Mouse (Mus musculus): ENCODE measurements around the gene Fam192a.

Fam192a gene

GRCm38 (mm10) chr8:94532525-94532872, 69.3 kb downstream of the Fam192a start:
- DNase-seq (ENCODE audit: extremely low spot score) = no peak

GRCm38 (mm10) chr8:94532000-94532399, 69.8 kb downstream of the Fam192a start:
- DNase-seq (ENCODE audit: extremely low spot score) = peak; percentile 46

GRCm38 (mm10) chr8:94530643-94531042, 71.2 kb downstream of the Fam192a start:
- DNase-seq (ENCODE audit: extremely low spot score) = no peak

- DNase-seq (ENCODE audit: extremely low spot score) = no peak
These were observed 71.9 kb downstream of the Fam192a start for GRCm38 (mm10) chr8:94529875-94530274.

- DNase-seq (ENCODE audit: extremely low spot score) = peak; percentile 51
These were observed 73.6 kb downstream of the Fam192a start for GRCm38 (mm10) chr8:94528245-94528644.

GRCm38 (mm10) chr8:94527178-94527577, 74.6 kb downstream of the Fam192a start:
- no peak for DNase-seq (ENCODE audit: extremely low spot score)

- DNase-seq (ENCODE audit: extremely low spot score) = no peak
These were observed 77.2 kb downstream of the Fam192a start for GRCm38 (mm10) chr8:94524554-94524953.
